Mouse (Mus musculus): ENCODE data around the gene Bloc1s3.

DNA sequence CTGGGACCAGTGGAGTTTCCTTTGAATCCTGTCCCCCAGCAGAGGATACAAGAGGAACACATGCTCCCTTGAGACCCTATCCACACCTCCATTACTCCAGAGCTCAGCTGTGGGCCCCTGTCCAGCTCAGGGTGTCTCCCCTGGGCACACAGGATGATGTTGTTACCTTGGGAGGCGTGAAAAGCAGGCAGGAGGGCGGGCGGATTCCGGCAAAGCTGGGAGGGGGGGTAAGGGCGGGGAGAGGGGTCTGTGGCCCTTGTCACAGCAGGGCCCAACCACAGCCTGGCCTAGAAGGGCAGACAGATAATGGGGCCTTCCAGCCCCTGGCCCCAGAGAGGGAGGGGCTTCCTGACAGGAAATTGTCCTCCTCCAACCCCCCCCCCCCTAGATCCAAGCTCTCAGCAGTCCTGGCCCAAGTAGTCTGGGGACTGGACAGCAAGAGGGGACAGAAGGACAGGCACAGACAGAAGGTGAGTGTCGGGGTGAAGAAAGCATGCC lies 45.2 kb downstream of the Bloc1s3 start, which contains the start of gene Exoc3l2:
- no peak for TF ChIP-seq CHD1 (IDR thresholded peaks at IDR 0.05; ENCODE audit: low read depth, low read length)
- TF ChIP-seq SMC3 (IDR thresholded peaks at IDR 0.05; ENCODE audit: low read depth, low read length): no peak
- no peak for TF ChIP-seq POLR2A (IDR thresholded peaks at IDR 0.05; ENCODE audit: control insufficient read depth in 1 of 2, insufficient read depth in 1 of 2, low read depth in 1 of 2, low read length in 2 of 2, poor library complexity in 1 of 2)
- no peak for TF ChIP-seq ETS1 (IDR thresholded peaks at IDR 0.05; ENCODE audit: low read depth, low read length)
